Mouse (Mus musculus) heart, adult 11 months (tissue): ENCODE measurements around the gene Plppr2.

ENCODE experiments used
- DNase-seq: peaks from one replicate; pipeline ENCODE4 v3.0.0; 2022

The Plppr2 gene

DNA sequence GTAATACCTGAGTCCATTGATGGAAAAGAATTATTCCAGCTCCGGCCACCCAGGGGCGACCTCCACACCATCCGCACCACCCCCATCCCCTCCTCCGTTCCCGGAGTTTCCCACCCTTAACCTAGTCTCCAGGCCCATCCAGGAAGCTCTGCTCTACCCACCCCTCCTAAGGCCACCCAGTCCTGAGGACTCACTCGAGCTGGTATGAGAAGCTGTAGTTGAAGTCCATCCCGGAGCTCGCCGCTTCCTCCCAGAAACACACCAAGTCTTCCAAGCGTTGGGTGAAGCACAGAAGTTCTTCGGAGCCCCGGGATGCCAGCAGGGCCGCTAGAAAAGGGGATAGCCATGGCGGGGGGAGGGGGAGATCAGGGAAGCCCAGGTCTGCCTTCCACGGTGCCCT is 25.2 kb downstream of the Plppr2 start:
- DNase-seq = no peak

DNA sequence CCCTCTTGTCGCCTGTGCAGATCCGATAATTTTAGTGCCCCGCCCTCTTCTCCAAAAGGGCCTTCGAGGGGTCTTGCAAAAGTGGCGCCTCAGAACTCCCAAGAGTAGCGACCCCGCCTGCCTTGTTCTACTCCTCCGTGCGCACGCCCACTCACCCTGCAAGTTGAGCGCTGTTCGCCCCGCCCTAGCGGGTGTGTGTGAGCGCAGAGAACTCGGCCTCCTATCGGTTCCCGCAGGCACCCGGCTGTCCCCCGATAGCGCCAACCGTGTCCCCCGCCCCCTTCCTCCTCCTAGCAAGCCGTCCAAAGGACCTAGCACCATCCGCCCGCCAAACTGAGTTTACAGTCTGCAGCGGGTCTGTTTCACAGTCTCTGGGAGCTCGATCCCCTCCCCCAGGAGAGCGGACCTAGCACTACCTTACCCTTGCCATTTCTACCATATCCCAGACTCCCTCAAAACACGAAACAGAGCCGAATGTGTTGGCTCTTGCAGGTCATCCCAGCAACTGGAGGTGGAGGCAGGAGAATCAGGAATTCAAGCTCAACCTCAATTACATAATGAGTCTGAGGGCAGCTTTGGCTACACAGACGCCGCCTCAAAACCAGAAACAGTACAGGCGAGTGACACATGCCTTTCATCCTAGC is 25.7 kb downstream of the Plppr2 start:
- DNase-seq = peak; percentile 98

DNA sequence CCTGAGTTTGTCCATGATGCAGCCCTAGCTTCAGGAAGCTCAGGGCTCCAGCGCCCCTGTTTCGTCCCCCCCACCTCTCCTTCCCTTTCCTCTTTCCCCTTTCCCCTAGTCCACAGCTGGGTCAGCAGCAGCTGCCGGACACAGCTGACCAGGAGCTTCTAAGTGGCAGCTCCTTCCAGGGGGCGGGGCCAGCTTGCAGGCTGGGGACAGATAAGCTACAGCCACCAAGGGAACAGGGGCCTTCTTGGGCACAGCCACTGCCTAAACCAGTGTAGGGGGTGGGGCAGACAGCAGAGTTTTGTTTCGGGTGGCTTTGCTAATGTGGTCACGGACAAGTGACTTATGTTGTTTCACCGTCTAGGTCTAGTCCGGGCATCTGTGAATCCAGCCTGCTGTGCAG is 26.6 kb downstream of the Plppr2 start, which contains the start of gene Epor:
Gene Epor (minus strand): TSS at position 90 of the 400 bp plus-strand sequence.
- DNase-seq = peak; percentile 99

DNA sequence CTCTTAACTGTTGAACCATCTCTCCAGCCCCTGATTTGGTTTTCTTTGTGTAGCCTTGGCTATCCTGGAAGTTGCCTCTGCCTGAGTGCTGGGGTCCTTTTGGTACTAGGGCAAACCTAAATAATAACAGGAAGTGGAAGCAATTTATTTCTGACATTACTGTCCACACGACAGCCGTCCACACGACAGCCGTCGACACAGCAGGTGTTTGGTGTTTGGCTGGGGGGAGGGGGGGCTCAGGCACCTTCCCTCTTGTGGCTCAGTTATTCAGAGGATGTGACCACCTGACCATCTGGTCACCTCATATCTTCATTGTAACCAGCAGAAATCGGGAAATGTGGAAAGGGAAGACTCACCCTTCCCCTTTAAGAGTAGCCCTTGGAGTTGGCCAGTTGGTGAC is 32.0 kb downstream of the Plppr2 start:
- DNase-seq = no peak

DNA sequence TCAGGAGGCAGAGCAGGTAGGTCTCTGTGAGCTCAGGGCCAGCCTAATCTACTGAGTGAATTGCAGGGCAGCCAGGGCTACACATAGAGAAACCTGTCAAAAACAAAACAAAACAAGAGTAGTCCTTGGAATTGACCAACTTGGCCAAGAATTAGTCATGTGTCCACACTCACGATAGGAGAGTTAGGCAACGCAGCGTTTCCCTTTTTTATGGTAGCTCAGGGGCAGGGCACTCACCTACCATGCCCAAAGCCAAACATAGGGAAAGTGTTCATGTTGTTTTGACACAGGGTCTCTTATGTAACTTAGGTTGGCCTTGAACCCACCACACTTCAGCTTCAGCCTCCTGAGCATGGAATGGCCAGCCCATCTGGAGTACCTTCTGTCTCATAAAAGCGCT is 32.5 kb downstream of the Plppr2 start:
- DNase-seq = no peak

DNA sequence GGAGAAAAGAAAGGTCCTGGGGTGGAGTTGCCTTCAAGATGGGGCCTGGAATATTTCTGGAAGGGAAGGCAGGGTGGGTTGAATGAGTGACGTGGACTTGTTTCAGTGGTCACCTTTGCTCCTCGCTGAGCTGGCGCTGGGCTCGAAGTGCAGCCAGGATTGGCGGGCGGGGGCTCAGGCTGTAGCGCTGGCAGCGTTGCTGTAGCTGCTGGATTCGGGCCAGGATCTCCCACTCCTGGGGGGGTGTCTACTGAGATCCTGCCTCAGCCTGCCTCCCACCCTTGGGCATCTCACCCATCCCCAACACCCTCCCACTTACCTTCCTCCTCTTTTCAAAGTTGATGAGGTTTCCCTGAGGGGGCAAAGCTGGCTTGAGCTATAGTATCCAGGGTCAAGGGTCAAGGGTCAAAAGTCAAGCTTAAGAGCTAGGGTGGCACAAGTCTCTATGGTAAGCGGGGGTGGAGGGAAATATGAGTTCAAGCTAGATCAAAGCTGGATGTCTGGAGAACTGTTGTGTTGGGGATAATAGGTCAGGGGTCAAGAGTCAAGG is 39.9 kb downstream of the Plppr2 start:
- no peak for DNase-seq

DNA sequence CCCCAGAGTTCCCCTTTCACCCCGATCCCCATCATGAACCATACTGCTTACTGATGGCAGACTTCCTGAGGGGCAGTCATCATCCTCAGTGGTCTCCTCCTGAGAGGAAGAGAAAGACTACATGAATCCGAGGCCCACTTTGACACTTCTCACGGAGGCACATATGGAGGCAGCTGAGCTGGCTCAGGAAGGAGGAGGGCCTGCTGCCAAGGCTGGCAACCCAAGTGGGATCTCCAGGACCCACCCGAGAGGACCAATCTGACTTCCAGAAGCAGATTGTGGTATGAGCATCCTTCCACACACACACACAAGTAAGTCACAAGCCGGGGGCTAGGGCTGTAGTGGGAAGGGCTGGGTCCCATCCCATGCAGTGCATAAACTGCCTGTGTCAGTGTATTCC is 40.5 kb downstream of the Plppr2 start:
- DNase-seq = no peak

DNA sequence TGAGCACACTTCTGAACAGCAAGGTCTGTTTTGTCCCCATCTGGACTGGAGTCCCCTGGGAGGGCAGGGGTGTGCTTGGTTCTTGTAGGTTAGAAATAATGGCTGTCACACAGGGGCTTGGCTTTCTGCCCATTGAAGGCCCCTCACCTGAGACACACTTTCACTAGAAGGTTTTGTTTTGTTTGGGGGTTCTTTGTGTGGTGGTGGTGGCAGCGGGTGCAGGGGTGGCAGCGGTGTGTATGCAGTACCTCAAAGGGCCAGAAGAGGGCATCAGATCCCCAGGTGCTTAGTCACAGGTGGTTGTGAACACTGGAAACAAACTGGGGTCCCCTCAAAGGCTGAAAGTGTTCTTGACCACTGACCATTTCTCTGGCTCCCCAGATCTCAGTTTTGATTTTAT is 41.1 kb downstream of the Plppr2 start:
- no peak for DNase-seq

DNA sequence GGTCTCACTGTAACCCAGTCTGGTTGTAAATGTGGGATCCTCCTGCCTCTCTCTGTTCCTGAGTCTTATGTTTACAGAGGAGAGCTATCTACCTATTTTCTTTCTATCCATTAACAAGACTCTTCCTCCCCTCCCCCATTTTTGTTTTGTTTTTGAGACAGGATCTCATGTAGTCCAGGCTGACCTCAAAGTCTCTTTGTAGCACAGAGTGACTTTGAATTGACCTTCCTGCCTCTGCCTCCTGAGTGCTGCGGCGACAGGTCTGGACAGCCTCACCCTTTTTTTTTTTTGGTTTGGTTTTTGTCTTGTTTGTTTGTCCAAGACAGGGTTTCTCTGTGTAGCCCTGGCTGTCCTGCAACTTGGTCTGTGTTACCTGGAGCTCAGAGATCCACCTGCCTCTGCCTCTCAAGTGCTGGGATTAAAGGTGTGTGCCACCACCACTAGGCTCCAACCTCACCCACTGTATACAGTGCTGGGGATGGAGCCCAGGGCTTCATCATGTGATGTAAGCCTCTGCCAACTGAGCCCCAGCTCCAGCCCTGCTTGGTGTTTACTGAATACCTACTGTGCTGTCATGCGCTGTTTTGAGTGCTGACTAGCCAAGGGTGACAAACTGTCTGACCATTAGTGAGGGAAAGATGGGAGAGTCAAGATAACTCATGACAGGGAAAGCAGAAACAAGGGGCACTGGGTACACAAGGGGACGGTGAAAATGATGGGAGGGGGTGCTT is 41.7 kb downstream of the Plppr2 start:
- DNase-seq = no peak

DNA sequence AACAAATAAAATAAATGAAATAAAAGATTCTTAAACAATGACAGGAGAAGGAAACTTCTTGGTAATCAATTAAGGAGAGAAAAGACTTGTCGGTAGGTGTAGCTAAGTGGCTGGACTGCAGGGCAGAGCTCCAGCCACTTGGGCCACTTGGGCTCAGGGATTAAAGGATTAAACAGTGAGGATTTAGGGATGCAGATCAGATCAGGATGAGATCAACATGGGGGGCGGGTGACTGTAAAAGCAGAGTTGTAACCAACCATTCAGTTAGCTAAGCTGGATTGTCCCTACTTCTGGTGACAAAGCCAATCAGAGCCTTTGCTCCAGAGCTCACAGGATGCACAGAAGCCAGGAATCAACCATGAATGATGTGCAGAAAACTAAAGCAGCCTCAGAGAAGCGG is 47.1 kb downstream of the Plppr2 start:
- DNase-seq = no peak

DNA sequence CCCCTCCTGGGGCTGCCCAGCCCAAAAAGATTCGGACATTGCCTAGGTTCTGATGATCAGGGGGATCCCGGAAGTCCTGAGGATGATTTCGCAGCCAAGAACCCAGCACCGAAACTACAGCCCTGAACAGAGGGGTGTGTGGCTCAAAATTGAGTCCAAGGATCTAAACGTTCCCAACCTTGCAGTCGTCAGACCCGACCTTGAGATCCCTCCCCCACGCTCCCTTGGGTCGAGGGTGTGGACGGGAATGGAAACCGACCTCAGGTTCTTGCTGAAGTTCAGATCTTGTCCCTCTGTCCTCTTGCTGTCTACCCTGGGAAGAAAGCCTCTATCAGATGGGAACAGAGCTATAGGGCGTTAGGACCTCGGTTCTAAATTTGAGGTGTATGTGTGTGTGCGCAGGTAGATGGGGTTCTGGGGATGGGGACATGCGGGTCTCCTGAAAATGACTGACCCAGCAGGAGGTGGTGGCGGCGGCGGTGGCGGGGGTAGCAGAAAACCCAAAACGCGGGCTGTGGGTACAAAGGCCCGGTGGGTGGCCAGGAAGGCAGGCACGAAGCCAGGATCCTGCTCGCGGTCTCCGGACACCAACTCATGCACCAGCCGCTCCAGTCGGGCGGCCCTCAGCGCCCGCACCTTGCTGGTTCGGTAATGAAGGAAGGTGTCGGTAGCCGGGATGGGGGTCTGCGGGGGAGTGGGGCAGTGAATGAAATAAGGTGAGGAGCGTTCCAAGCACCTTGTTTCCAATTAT is 50.9 kb downstream of the Plppr2 start:
- no peak for DNase-seq

DNA sequence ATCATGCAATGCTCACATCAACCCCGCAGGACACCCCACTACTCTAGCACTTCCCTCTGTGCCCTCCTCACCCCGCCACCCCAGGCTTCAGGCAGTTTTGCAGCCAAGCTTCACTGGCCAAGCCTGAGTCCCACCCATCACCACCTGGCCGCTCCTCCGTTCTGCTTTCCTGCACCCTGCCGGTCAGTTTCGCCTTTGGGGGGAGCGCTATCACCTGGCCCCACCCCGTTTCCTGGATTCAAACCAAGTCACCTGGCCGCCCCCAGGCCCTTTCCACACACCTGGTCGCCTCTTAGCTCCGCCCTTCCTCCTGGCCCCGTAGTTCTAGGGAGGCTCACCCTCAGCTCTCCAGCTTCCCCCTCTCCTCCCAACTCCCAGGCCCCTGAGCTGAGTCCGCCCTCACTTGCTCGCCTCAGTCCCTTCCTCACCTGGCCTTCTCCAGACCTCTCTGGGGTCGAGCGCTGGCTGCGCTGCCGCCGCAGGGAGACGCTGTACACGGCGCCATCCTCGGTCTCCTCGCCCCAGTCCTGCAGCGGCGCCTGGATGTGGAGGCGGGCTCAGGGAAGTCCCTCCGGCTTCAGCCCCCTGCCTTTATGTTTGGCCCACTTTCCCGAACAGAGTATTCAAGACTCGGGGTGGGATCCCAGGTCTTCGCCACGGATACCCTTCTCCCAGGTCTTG is 51.7 kb downstream of the Plppr2 start:
- no peak for DNase-seq

DNA sequence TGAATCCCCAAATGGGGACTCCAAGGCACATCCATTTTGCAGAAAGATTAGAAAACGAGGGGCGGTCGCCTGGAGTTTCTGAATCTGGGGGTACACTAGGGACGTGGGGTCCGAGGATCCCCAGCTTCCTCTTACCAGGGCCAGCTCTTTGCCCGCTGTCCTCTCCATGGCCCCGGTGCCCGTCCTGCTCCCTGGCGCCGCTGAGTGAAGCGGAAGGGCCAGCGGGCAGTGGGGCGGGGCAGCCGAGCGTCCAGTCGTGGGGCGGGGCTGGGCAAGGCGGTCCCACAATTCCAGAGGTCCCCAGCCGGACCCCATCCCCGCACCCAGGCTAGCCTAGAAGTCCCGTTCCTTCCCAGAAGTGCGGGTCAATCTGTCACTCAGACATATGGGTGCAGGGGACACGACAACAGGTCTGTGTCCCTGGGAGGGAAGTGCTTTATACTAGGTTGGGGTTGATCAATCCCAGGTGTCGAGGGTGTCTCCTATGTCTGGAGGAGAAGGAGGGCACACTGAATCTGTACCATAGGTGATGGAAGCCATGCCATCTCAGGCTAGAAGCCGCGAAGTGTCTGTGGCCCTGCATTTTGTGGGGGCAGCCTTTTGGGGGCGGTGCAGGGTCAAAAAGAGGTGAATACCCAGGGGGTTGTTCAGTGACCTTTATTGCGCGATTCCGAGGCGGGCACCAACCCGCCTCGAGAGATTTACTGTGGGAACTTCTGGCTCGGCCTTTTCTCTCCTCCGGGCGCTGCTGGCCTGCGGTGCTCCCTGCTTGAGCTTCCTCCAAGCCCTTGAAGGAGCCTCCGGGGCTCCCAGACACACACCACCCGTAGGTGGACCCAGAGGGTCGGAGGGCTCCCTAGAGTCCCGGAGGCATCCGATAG is 52.6 kb downstream of the Plppr2 start, which contains the start of gene Rgl3:
Gene Rgl3 (minus strand): TSS at position 217 of the 881 bp plus-strand sequence.
- DNase-seq = peak; percentile 97

DNA sequence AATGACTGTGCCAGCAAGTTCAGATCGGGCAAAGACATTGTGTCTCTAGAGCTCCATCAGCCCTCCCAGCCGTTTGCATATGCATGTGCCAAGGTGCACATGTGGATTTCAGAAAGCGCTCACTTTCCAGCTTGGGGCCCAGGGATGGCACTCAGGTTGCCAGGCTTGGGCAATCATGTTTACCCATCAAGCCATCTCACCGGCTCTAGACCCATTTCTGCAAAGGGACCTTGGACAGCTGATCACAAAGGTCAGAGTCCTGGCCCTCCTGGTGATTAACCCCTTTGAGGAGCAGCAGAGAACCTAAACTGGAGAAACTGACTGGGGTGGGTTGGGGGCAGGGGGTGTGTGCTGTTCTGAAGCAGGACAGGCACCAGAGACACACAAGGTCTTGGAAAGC is 55.4 kb downstream of the Plppr2 start:
- no peak for DNase-seq

DNA sequence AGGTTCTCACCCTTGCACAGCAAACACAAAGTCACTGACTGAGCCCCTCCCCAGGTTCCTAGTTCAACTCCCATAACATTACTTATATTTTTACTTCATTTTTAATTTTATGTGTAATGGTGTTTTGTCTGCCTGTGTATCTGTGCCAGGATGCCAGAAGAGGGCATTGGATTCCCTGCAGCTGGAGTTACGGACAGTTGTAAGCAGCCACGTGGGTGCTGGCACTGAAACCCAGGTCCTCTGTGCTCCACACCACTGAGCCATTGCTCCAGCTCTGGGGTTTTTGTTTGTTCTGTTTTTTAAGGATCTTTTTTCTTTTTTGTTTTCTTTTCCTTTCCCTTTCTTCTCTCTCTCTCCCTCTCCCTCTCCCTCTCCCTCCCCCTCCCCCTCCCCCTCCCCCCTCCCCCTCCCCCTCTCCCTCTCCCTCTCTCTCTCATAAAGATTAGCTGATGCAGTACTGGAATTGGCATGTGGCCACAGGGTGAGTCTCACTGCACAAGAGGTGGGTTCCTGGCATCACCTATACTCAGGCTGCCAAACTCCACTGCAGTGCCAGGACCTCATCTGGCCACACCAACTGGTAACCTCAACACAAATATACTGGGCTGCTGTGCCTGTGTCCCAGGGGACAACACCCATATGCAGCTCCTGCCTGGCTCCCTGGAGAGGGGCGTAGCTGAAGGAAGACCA is 59.5 kb downstream of the Plppr2 start:
- no peak for DNase-seq
